ENCODE assay signal across 20 mouse cellular contexts in the genomic region with DNA sequence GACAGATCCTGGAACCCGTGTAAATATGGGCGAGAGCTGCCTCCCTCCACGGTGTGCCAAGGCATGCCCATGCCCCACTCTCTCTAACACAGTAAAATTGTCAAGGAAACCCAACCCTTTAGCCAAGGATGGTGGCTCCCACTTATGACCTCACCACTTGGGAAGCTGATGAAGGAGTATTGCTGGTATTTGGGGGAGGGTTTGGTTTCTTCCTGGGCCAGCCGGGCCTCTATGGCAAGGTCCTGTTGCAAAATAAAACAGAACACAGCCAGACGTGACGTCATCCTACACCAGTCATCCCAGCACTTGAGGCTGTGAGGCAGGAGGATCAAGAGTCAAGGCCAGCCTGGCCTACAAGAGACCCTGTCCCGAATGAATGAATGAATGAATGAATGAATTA. TPM values are rescaled to one million over a fixed set of nuclear protein-coding genes. Genes with fewer than 3 reads are reported as not detected.
DNase-seq lines count a peak whose midpoint lies in the region; ATAC-seq and TF ChIP-seq lines count a peak whose summit lies in the region.
"Had no signal": no experiment of that assay in that cellular context is flagged by ENCODE, and none has a peak within 500 bp of the region (broad histone marks: within the 10 kb centered on the region; RNA-seq: fewer than 3 reads in every experiment).

No protein-coding gene starts in this region.

- peak overlapping the region; percentile 90 for H3K27ac ChIP-seq in layer of hippocampus, adult 2 months
- peak overlapping the region; percentile 63; the same call in 1 of the 2 replicates for H3K27ac ChIP-seq in embryonic fibroblast, embryonic 13.5 days (ENCODE audit: insufficient read depth, low read length)
- H3K27ac ChIP-seq in forebrain, embryonic 14.5 days (ENCODE audit: low read depth, low read length): no peak overlapping the region
- H3K27ac ChIP-seq: embryonic facial prominence, embryonic 10.5 days; hindbrain, embryonic 10.5 days; liver, embryonic 12.5 days; macrophage; midbrain, embryonic 12.5 days had no signal

- WGBS in forebrain, embryonic 14.5 days: 71% methylated on average over 7 of the region's 7 CpGs

- no peak for TF ChIP-seq CTCF in layer of hippocampus, adult 2 months (conservative IDR thresholded peaks at IDR 0.05)
- TF ChIP-seq CTCF in embryonic fibroblast, embryonic 13.5 days (IDR thresholded peaks at IDR 0.05; ENCODE audit: borderline replicate concordance, insufficient read depth, low read length): no peak

- no peak overlapping the region for H3K4me3 ChIP-seq in layer of hippocampus, adult 2 months
- no peak overlapping the region for H3K4me3 ChIP-seq in embryonic fibroblast, embryonic 13.5 days (ENCODE audit: insufficient read depth, low read length)
- no peak overlapping the region for H3K4me3 ChIP-seq in forebrain, embryonic 14.5 days (ENCODE audit: low read depth, low read length)
- H3K4me3 ChIP-seq: embryonic facial prominence, embryonic 10.5 days; erythroblast, embryonic 14.5 days; hindbrain, embryonic 10.5 days; liver, embryonic 12.5 days; midbrain, embryonic 12.5 days had no signal

- peaks cover 2% of the 10 kb centered on the region; the same call in 1 of the 2 replicates for H3K4me1 ChIP-seq in embryonic fibroblast, embryonic 13.5 days (ENCODE audit: control insufficient read depth, insufficient read depth, low read length)
- H3K4me1 ChIP-seq in forebrain, embryonic 14.5 days (ENCODE audit: control insufficient read depth, insufficient read depth, low read length): peaks cover 13% of the 10 kb centered on the region

- no peak for ATAC-seq in forebrain, embryonic 14.5 days
- ATAC-seq: forebrain, postnatal 0 days; liver, embryonic 12.5 days had no signal

- TF ChIP-seq POLR2A in embryonic fibroblast, embryonic 13.5 days (IDR thresholded peaks at IDR 0.05; ENCODE audit: low read depth, low read length): no peak

- H3K36me3 ChIP-seq in forebrain, embryonic 14.5 days (ENCODE audit: control insufficient read depth, insufficient read depth, low read length): no peaks in the 10 kb centered on the region
- H3K36me3 ChIP-seq: embryonic facial prominence, embryonic 10.5 days; hindbrain, embryonic 10.5 days; liver, embryonic 12.5 days; midbrain, embryonic 12.5 days had no signal

- H3K27me3 ChIP-seq in forebrain, embryonic 14.5 days (replicated peaks; ENCODE audit: control insufficient read depth, insufficient read depth, low read length): 0 out of 2 replicates have a peak, but pooled peaks cover 3% of the 10 kb centered on the region

- peak; percentile 46 for DNase-seq in adrenal gland, postnatal 14 days
- DNase-seq in adrenal gland, postnatal 4 days (ENCODE audit: low spot score in 2 of 2): no peak
- DNase-seq in layer of hippocampus, adult 2 months (ENCODE audit: low spot score in 2 of 2): no peak
- no peak for DNase-seq in layer of hippocampus, adult 8-10 months (ENCODE audit: low spot score in 2 of 2)
- peak; percentile 64 for DNase-seq in 3T3-L1 (ENCODE audit: low read depth, low spot score)
- no peak for DNase-seq in spleen, adult 18-20 months
- no peak for DNase-seq in forebrain, embryonic 14.5 days (ENCODE audit: low spot score)
- DNase-seq: B cell, adult 2 months; cerebellum, adult 18-20 months; cerebellum, postnatal 36 days; forebrain, postnatal 0 days; kidney, adult 8-10 months; kidney, postnatal 36 days had no signal

- no peak overlapping the region for H3K9ac ChIP-seq in forebrain, embryonic 14.5 days (ENCODE audit: low read length)
- H3K9ac ChIP-seq: forebrain, postnatal 0 days; liver, embryonic 12.5 days; midbrain, embryonic 12.5 days had no signal

- no peaks in the 10 kb centered on the region for H3K9me3 ChIP-seq in forebrain, embryonic 14.5 days (replicated peaks; ENCODE audit: control insufficient read depth, low read length)
- H3K9me3 ChIP-seq: embryonic facial prominence, embryonic 10.5 days; hindbrain, embryonic 10.5 days; liver, embryonic 12.5 days; midbrain, embryonic 12.5 days had no signal

- H3K4me2 ChIP-seq in forebrain, embryonic 14.5 days (ENCODE audit: low read length): no peak overlapping the region
- H3K4me2 ChIP-seq: liver, embryonic 12.5 days; midbrain, embryonic 12.5 days had no signal

RNA-seq across cellular contexts. Expression of a gene that starts 6.0 kb away (rescaled TPM):
- total RNA-seq in adrenal gland, postnatal 14 days (2021): 37.1 and 46.7 TPM in 2 replicates
- 10 to 100 TPM; 38.6 to 45.2 TPM for total RNA-seq in adrenal gland, postnatal 4 days (2021)
- total RNA-seq in layer of hippocampus, adult 2 months (2021): 10 to 100 TPM; 51.7 to 51.9 TPM
- total RNA-seq in layer of hippocampus, adult 8-10 months (2022): 10 to 100 TPM; 41.9 to 47.8 (median 43.2) TPM
- 44.9 and 52.2 TPM in 2 replicates for polyA plus RNA-seq in embryonic fibroblast, embryonic 13.5 days (2011; ENCODE audit: insufficient read length, low read depth, missing spikeins)
- 99.5 and 101 TPM in 2 replicates for polyA plus RNA-seq in forebrain, embryonic 14.5 days (2014; fragmentation: Nextera tagmentation; extraction: Ambion mirVana)

RNA-seq across cellular contexts. Expression of a gene that starts 20.7 kb away (rescaled TPM):
- total RNA-seq in adrenal gland, postnatal 14 days (2021): 12.2 and 14.5 TPM in 2 replicates
- total RNA-seq in adrenal gland, postnatal 4 days (2021): 10 to 100 TPM; 14.1 to 16.1 TPM
- total RNA-seq in layer of hippocampus, adult 2 months (2021): 10 to 100 TPM; 18.1 to 19.5 TPM
- total RNA-seq in layer of hippocampus, adult 8-10 months (2022): 10 to 100 TPM; 18.3 to 20.2 (median 19.0) TPM
- 13.3 and 13.4 TPM in 2 replicates for polyA plus RNA-seq in embryonic fibroblast, embryonic 13.5 days (2011; ENCODE audit: insufficient read length, low read depth, missing spikeins)
- 18.4 and 20.0 TPM in 2 replicates for polyA plus RNA-seq in forebrain, embryonic 14.5 days (2014; fragmentation: Nextera tagmentation; extraction: Ambion mirVana)

RNA-seq across cellular contexts. Expression of a gene that starts 21.0 kb away (rescaled TPM):
- total RNA-seq in adrenal gland, postnatal 14 days (2021): 7.3 and 8.3 TPM in 2 replicates
- 1 to 10 TPM; 9.1 to 9.6 TPM for total RNA-seq in adrenal gland, postnatal 4 days (2021)
- 1 to 10 TPM; 6.1 to 6.9 TPM for total RNA-seq in layer of hippocampus, adult 2 months (2021)
- 1 to 10 TPM; 5.7 to 9.2 (median 8.1) TPM for total RNA-seq in layer of hippocampus, adult 8-10 months (2022)
- 11.0 and 12.5 TPM in 2 replicates for polyA plus RNA-seq in embryonic fibroblast, embryonic 13.5 days (2011; ENCODE audit: insufficient read length, low read depth, missing spikeins)
- 1.1 and 1.3 TPM in 2 replicates for polyA plus RNA-seq in forebrain, embryonic 14.5 days (2014; fragmentation: Nextera tagmentation; extraction: Ambion mirVana)

RNA-seq across cellular contexts. Expression of a gene that starts 28.7 kb away (rescaled TPM):
- total RNA-seq in adrenal gland, postnatal 14 days (2021): 2.1 and 22.4 TPM in 2 replicates
- total RNA-seq in adrenal gland, postnatal 4 days (2021): under 1 TPM; 0.85 to 0.98 TPM
- 10 to 100 TPM; 12.8 to 14.1 TPM for total RNA-seq in layer of hippocampus, adult 2 months (2021)
- 10 to 100 TPM in 3 of 4 experiments, 1 to 10 TPM in 1; 5.4 to 13.8 (median 10.7) TPM for total RNA-seq in layer of hippocampus, adult 8-10 months (2022)
- 2.1 and 2.7 TPM in 2 replicates for polyA plus RNA-seq in embryonic fibroblast, embryonic 13.5 days (2011; ENCODE audit: insufficient read length, low read depth, missing spikeins)
- 0.17 TPM in 1 of 2 replicates, not detected in the other for polyA plus RNA-seq in forebrain, embryonic 14.5 days (2014; fragmentation: Nextera tagmentation; extraction: Ambion mirVana)
- polyA plus RNA-seq: embryonic facial prominence, embryonic 10.5 days; hindbrain, embryonic 10.5 days had no signal

RNA-seq across cellular contexts. Expression of a gene that starts 43.2 kb away (rescaled TPM):
- total RNA-seq in adrenal gland, postnatal 14 days (2021): 28.2 and 30.2 TPM in 2 replicates
- 10 to 100 TPM; 39.6 to 41.6 TPM for total RNA-seq in adrenal gland, postnatal 4 days (2021)
- total RNA-seq in layer of hippocampus, adult 2 months (2021): 10 to 100 TPM; 36.4 to 36.5 TPM
- 10 to 100 TPM; 36.0 to 41.5 (median 37.7) TPM for total RNA-seq in layer of hippocampus, adult 8-10 months (2022)
- 14.3 and 22.7 TPM in 2 replicates for polyA plus RNA-seq in embryonic fibroblast, embryonic 13.5 days (2011; ENCODE audit: insufficient read length, low read depth, missing spikeins)
- polyA plus RNA-seq in forebrain, embryonic 14.5 days (2014; fragmentation: Nextera tagmentation; extraction: Ambion mirVana): 12.9 and 15.2 TPM in 2 replicates

Comparison
In these comparisons a context has a peak if more than half of its experiments do, and no peak if none do; other contexts are left out.
1. DNase-seq: peak in adrenal gland, postnatal 14 days (single experiment) and 3T3-L1 (single experiment); none in adrenal gland, postnatal 4 days (0 of 2), layer of hippocampus, adult 2 months (0 of 2), layer of hippocampus, adult 8-10 months (0 of 2), spleen, adult 18-20 months (0 of 2) and forebrain, embryonic 14.5 days (single experiment).